ENCODE assay signal across 15 mouse cellular contexts in genomic region chr1:64052069-64052750, GRCm38 (mm10).
DNase-seq lines count a peak whose midpoint lies in the region; ATAC-seq and TF ChIP-seq lines count a peak whose summit lies in the region.
"Had no signal": no experiment of that assay in that cellular context is flagged by ENCODE, and none has a peak within 500 bp of the region (broad histone marks: within the 10 kb centered on the region; RNA-seq: fewer than 3 reads in every experiment).

No protein-coding gene starts in this region.

- no peak for ATAC-seq in heart, embryonic 11.5 days (replicated peaks; ENCODE audit: insufficient number of reproducible peaks, low FRiP score, low TSS enrichment)
- ATAC-seq in liver, embryonic 12.5 days, result no peak
- peak; percentile 27 to 85; a peak in 2 of 4 replicates for ATAC-seq in hematopoietic stem cell, adult 5-6 weeks (replicated peaks in 1 of 2; ENCODE audit: insufficient read depth in 1 of 2, low FRiP score in 2 of 2, low TSS enrichment in 1 of 2, low read depth in 1 of 2, poor library complexity in 2 of 2, severe bottlenecking in 2 of 2)
- ATAC-seq: forebrain, embryonic 16.5 days; hindbrain, postnatal 0 days had no signal

- no peaks in the 10 kb centered on the region for H3K36me3 ChIP-seq in heart, embryonic 11.5 days (ENCODE audit: control insufficient read depth, insufficient read depth, low read length)
- H3K36me3 ChIP-seq in liver, adult 2 months (ENCODE audit: control insufficient read depth, insufficient read depth, low read length), result no peaks in the 10 kb centered on the region
- H3K36me3 ChIP-seq in liver, embryonic 12.5 days, result no peaks in the 10 kb centered on the region
- H3K36me3 ChIP-seq: embryonic facial prominence, embryonic 15.5 days; lung, embryonic 15.5 days had no signal

- no peak for TF ChIP-seq CTCF in liver, adult 2 months (IDR thresholded peaks at IDR 0.05; ENCODE audit: low read depth, low read length)

- H3K4me3 ChIP-seq in heart, embryonic 11.5 days (ENCODE audit: low read depth, low read length), result no peak overlapping the region
- no peak overlapping the region for H3K4me3 ChIP-seq in liver, adult 2 months (ENCODE audit: insufficient read depth, low read depth, low read length)
- H3K4me3 ChIP-seq in liver, embryonic 12.5 days, result no peak overlapping the region
- H3K4me3 ChIP-seq: embryonic facial prominence, embryonic 15.5 days; lung, embryonic 15.5 days had no signal

- DNase-seq in heart, adult 11 months, result peak; percentile 91
- DNase-seq in liver, adult 2 months (ENCODE audit: extremely low read depth, low read depth, low spot score), result peak; percentile 20
- DNase-seq in naive thymus-derived CD4-positive, alpha-beta T cell, adult 2 months (ENCODE audit: low read depth), result peak; percentile 13
- no peak for DNase-seq in frontal cortex, postnatal 36 days (ENCODE audit: low spot score in 2 of 2)
- DNase-seq in cerebellum, postnatal 14 days, result no peak
- DNase-seq: cerebellum, postnatal 36 days; retina, postnatal 1 day; thymus, adult 2 months had no signal

- H3K9ac ChIP-seq in heart, embryonic 11.5 days (ENCODE audit: low read depth, low read length), result no peak overlapping the region
- no peak overlapping the region for H3K9ac ChIP-seq in liver, adult 2 months (ENCODE audit: low read depth, low read length)
- H3K9ac ChIP-seq in liver, embryonic 12.5 days, result no peak overlapping the region
- H3K9ac ChIP-seq: embryonic facial prominence, embryonic 15.5 days; lung, embryonic 15.5 days had no signal

- peaks cover 5% of the 10 kb centered on the region; the same call in 1 of the 2 replicates for H3K79me2 ChIP-seq in liver, adult 2 months (ENCODE audit: control insufficient read depth, insufficient read depth, low read length)

- no peak overlapping the region for H3K4me2 ChIP-seq in heart, embryonic 11.5 days
- H3K4me2 ChIP-seq in liver, embryonic 12.5 days, result no peak overlapping the region
- H3K4me2 ChIP-seq: embryonic facial prominence, embryonic 15.5 days; lung, embryonic 15.5 days had no signal

- no peak overlapping the region for H3K27ac ChIP-seq in heart, embryonic 11.5 days (ENCODE audit: low read depth, low read length)
- 0 out of 2 replicates have a peak overlapping the region, but pooled peaks have one; percentile 4 for H3K27ac ChIP-seq in liver, adult 2 months (replicated peaks; ENCODE audit: insufficient read depth, low read depth, low read length)
- no peak overlapping the region for H3K27ac ChIP-seq in liver, embryonic 12.5 days
- H3K27ac ChIP-seq: embryonic facial prominence, embryonic 15.5 days; hindbrain, postnatal 0 days; lung, embryonic 15.5 days had no signal

- WGBS in heart, embryonic 11.5 days (ENCODE audit: insufficient replicate concordance), result 73% methylated on average over 7 of the region's 7 CpGs
- WGBS in liver, adult 2 months, result 59% methylated on average over 7 of the region's 7 CpGs
- WGBS in liver, embryonic 12.5 days (ENCODE audit: insufficient replicate concordance), result 51% methylated on average over 7 of the region's 7 CpGs

- TF ChIP-seq POLR2A in liver, adult 2 months (IDR thresholded peaks at IDR 0.05; ENCODE audit: extremely low read depth, insufficient read depth, low read length), result no peak

- peaks cover 4% of the 10 kb centered on the region; the same call in 1 of the 2 replicates for H3K4me1 ChIP-seq in heart, embryonic 11.5 days (ENCODE audit: control insufficient read depth, insufficient read depth, low read length)
- 0 out of 2 replicates have a peak, but pooled peaks cover 2% of the 10 kb centered on the region for H3K4me1 ChIP-seq in liver, adult 2 months (ENCODE audit: control insufficient read depth, insufficient read depth, low read length)
- peaks cover 11% of the 10 kb centered on the region; the same call in 1 of the 2 replicates for H3K4me1 ChIP-seq in liver, embryonic 12.5 days
- H3K4me1 ChIP-seq: embryonic facial prominence, embryonic 15.5 days had no signal

- no peaks in the 10 kb centered on the region for H3K9me3 ChIP-seq in heart, embryonic 11.5 days (replicated peaks; ENCODE audit: control insufficient read depth, low read length)
- H3K9me3 ChIP-seq in liver, embryonic 12.5 days (replicated peaks), result no peaks in the 10 kb centered on the region
- H3K9me3 ChIP-seq: embryonic facial prominence, embryonic 15.5 days; lung, embryonic 15.5 days had no signal

- no peaks in the 10 kb centered on the region for H3K27me3 ChIP-seq in heart, embryonic 11.5 days (ENCODE audit: control insufficient read depth, insufficient read depth, low read length)
- no peaks in the 10 kb centered on the region for H3K27me3 ChIP-seq in liver, adult 2 months (ENCODE audit: control insufficient read depth, insufficient read depth, low read length)
- H3K27me3 ChIP-seq in liver, embryonic 12.5 days (replicated peaks), result no peaks in the 10 kb centered on the region
- H3K27me3 ChIP-seq: embryonic facial prominence, embryonic 15.5 days; lung, embryonic 15.5 days had no signal

Comparison
In these comparisons a context has a peak if more than half of its experiments do, and no peak if none do; other contexts are left out.
1. DNase-seq: peak in heart, adult 11 months (single experiment), liver, adult 2 months (single experiment) and naive thymus-derived CD4-positive, alpha-beta T cell, adult 2 months (single experiment); none in frontal cortex, postnatal 36 days (0 of 2) and cerebellum, postnatal 14 days (0 of 2).
2. ATAC-seq: peak in hematopoietic stem cell, adult 5-6 weeks (2 of 2); none in heart, embryonic 11.5 days (single experiment) and liver, embryonic 12.5 days (single experiment).